Mouse (Mus musculus): Measurements from ENCODE around the gene Spaca6.

DNA sequence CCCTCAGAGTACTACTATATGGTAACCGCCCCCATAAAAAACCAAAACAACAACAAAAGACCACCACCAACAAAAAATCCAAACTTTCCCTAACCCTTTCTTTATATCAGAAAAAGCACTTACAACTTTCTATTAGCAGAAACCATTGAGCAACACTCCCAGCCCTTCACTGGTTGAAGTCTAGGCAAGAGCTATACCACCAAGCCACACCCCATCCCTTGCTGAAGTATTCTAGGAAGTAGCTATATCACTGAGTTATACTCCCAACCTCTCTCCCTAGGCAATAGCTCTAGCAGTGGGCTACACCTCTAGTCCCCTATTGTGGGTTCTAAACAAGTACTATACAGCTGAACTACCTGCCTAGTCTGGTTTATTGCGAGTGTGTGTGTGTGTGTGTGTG, 12.3 kb downstream of the Spaca6 start:
- TF ChIP-seq CTCF (IDR thresholded peaks at IDR 0.05; ENCODE audit: insufficient read depth, low read depth, low read length), result no peak
- no peak for TF ChIP-seq POLR2A (IDR thresholded peaks at IDR 0.05; ENCODE audit: insufficient read depth, low read depth, low read length)
